ENCODE assay signal across 9 mouse cellular contexts in genomic region chr7:120834426-120834825, GRCm38 (mm10). TPM values are rescaled to one million over a fixed set of nuclear protein-coding genes. Genes with fewer than 3 reads are reported as not detected.
DNase-seq lines count a peak whose midpoint lies in the region; ATAC-seq and TF ChIP-seq lines count a peak whose summit lies in the region.
"Had no signal": no experiment of that assay in that cellular context is flagged by ENCODE, and none has a peak within 500 bp of the region (broad histone marks: within the 10 kb centered on the region; RNA-seq: fewer than 3 reads in every experiment).

No protein-coding gene starts in this region.

- ATAC-seq in lung, postnatal 0 days = no peak
- no peak for ATAC-seq in limb, embryonic 13.5 days (ENCODE audit: low FRiP score, low read depth)
- ATAC-seq in neutrophil, adult 5-6 weeks (ENCODE audit: extremely low read depth, insufficient number of reproducible peaks, low FRiP score, poor library complexity, severe bottlenecking) = 0 out of 2 replicates have a peak, but pooled peaks have one; percentile 21

- no peak overlapping the region for H3K27ac ChIP-seq in lung, postnatal 0 days (ENCODE audit: low read length)
- no peak overlapping the region for H3K27ac ChIP-seq in embryonic fibroblast, embryonic 13.5 days (ENCODE audit: insufficient read depth, low read length)
- peak overlapping the region; percentile 4; the same call in 1 of the 2 replicates for H3K27ac ChIP-seq in limb, embryonic 13.5 days

- H3K4me3 ChIP-seq in lung, postnatal 0 days (ENCODE audit: low read depth, low read length) = peak overlapping the region; percentile 64
- peak overlapping the region; percentile 56 for H3K4me3 ChIP-seq in embryonic fibroblast, embryonic 13.5 days (ENCODE audit: insufficient read depth, low read length)
- H3K4me3 ChIP-seq in limb, embryonic 13.5 days = peak overlapping the region; percentile 65

- DNase-seq in lung, postnatal 0 days (ENCODE audit: low spot score) = peak; percentile 35
- DNase-seq in lung, postnatal 14 days = no peak
- no peak for DNase-seq in frontal cortex, postnatal 14 days (ENCODE audit: low spot score in 2 of 2)
- no peak for DNase-seq in cerebellum, adult 11 months
- DNase-seq in frontal cortex, adult 2 months (ENCODE audit: extremely low spot score in 1 of 2, low spot score in 1 of 2) = no peak

- WGBS in lung, postnatal 0 days = 36% methylated on average over 6 of the region's 6 CpGs
- 53% methylated on average over 6 of the region's 6 CpGs for whole genome bisulfite sequencing in limb, embryonic 13.5 days

- TF ChIP-seq POLR2A in embryonic fibroblast, embryonic 13.5 days (IDR thresholded peaks at IDR 0.05; ENCODE audit: low read depth, low read length) = no peak

- peak overlapping the region; percentile 39 for H3K4me2 ChIP-seq in lung, postnatal 0 days (replicated peaks; ENCODE audit: low read depth, low read length)
- peak overlapping the region; percentile 58 for H3K4me2 ChIP-seq in limb, embryonic 13.5 days (replicated peaks)

- TF ChIP-seq CTCF in lung, postnatal 0 days (IDR thresholded peaks at IDR 0.05) = no peak
- TF ChIP-seq CTCF in embryonic fibroblast, embryonic 13.5 days (IDR thresholded peaks at IDR 0.05; ENCODE audit: borderline replicate concordance, insufficient read depth, low read length) = no peak

- H3K9ac ChIP-seq in lung, postnatal 0 days (replicated peaks; ENCODE audit: low read depth) = no peak overlapping the region
- no peak overlapping the region for H3K9ac ChIP-seq in limb, embryonic 13.5 days

- H3K4me1 ChIP-seq in lung, postnatal 0 days (ENCODE audit: insufficient read depth, low read depth, low read length) = peaks cover 11% of the 10 kb centered on the region; the same call in 1 of the 2 replicates
- H3K4me1 ChIP-seq in embryonic fibroblast, embryonic 13.5 days (ENCODE audit: control insufficient read depth, insufficient read depth, low read length) = no peaks in the 10 kb centered on the region; the same call in none of the 2 replicates
- peaks cover 16% of the 10 kb centered on the region; the same call in 1 of the 2 replicates for H3K4me1 ChIP-seq in limb, embryonic 13.5 days

- H3K36me3 ChIP-seq in lung, postnatal 0 days (ENCODE audit: insufficient read depth, low read length) = no peaks in the 10 kb centered on the region
- H3K36me3 ChIP-seq in limb, embryonic 13.5 days = no peaks in the 10 kb centered on the region

- no peaks in the 10 kb centered on the region for H3K9me3 ChIP-seq in lung, postnatal 0 days (ENCODE audit: low read length)
- no peaks in the 10 kb centered on the region for H3K9me3 ChIP-seq in limb, embryonic 13.5 days

- no peaks in the 10 kb centered on the region for H3K27me3 ChIP-seq in lung, postnatal 0 days (replicated peaks; ENCODE audit: insufficient read depth, low read length)
- H3K27me3 ChIP-seq in limb, embryonic 13.5 days = peaks cover 20% of the 10 kb centered on the region

- no peak for TF ChIP-seq EP300 in lung, postnatal 0 days (IDR thresholded peaks at IDR 0.05)

RNA-seq across cellular contexts. Expression of gene Eef2k, which starts 8.2 kb away (rescaled TPM):
- polyA plus RNA-seq in lung, postnatal 0 days (2015; fragmentation: Nextera tagmentation; extraction: Ambion mirVana) = 16.0 and 16.8 TPM in 2 replicates
- polyA plus RNA-seq in embryonic fibroblast, embryonic 13.5 days (2011; ENCODE audit: insufficient read length, low read depth, missing spikeins) = 42.0 and 47.7 TPM in 2 replicates
- polyA plus RNA-seq in limb, embryonic 13.5 days (2015; fragmentation: Nextera tagmentation; extraction: Ambion mirVana) = 33.3 and 36.3 TPM in 2 replicates
- 51.9 and 56.9 TPM in 2 replicates for total RNA-seq in neutrophil, adult 5-6 weeks (2017)
- polyA plus RNA-seq in frontal cortex, adult 2 months (2012; rRNA removed) = 30.5 and 35.3 TPM in 2 replicates

RNA-seq across cellular contexts. Expression of gene Gm5737, which starts 22.3 kb away (rescaled TPM):
- polyA plus RNA-seq in lung, postnatal 0 days (2015; fragmentation: Nextera tagmentation; extraction: Ambion mirVana) = not detected in 2 replicates
- polyA plus RNA-seq in embryonic fibroblast, embryonic 13.5 days (2011; ENCODE audit: insufficient read length, low read depth, missing spikeins) = not detected in 2 replicates
- not detected in 2 replicates for polyA plus RNA-seq in limb, embryonic 13.5 days (2015; fragmentation: Nextera tagmentation; extraction: Ambion mirVana)
- total RNA-seq in neutrophil, adult 5-6 weeks (2017) = not detected in 2 replicates
- not detected in 2 replicates for polyA plus RNA-seq in frontal cortex, adult 2 months (2012; rRNA removed)
- total RNA-seq: common myeloid progenitor, adult 5-6 weeks had no signal
